Mouse (Mus musculus) lung, embryonic 16.5 days (tissue): ENCODE measurements around the gene Dll1. TPM values are rescaled to one million over a fixed set of nuclear protein-coding genes. Genes with fewer than 3 reads are reported as not detected.

Experiments used
- ATAC-seq: fragments of 200-750 bp; cut with Nextera tagmentation; 2 replicates; pipeline ENCODE4 v1.8.0; 2017; ENCODE audit warnings: low read depth, mild to moderate bottlenecking, moderate library complexity
- H3K27ac ChIP-seq: fragments of 300-500 bp; sonication (generic); 2 replicates; pipeline ENCODE4 v1.5.1; 2014; ENCODE audit warnings: mild to moderate bottlenecking, control low read depth, low read length
- H3K27me3 ChIP-seq: fragments of 300-500 bp; sonication (generic); 2 replicates; pipeline ENCODE4 v1.6.1; 2014; ENCODE audit warnings: low read depth, low read length, mixed read lengths; ENCODE audit not compliant: control insufficient read depth, insufficient read depth
- H3K36me3 ChIP-seq: fragments of 300-500 bp; sonication (generic); 2 replicates; pipeline ENCODE4 v1.6.1; 2014; ENCODE audit warnings: low read length; ENCODE audit not compliant: control insufficient read depth, insufficient read depth
- H3K4me1 ChIP-seq: fragments of 300-500 bp; sonication (generic); replicated peaks from 2 replicates; pipeline ENCODE4 v1.6.1; 2014; ENCODE audit warnings: low read length, mixed read lengths; ENCODE audit not compliant: control insufficient read depth, insufficient read depth
- H3K4me2 ChIP-seq: fragments of 300-500 bp; sonication (generic); 2 replicates; pipeline ENCODE4 v1.6.1; 2014; ENCODE audit warnings: low read depth, low read length, control low read depth
- H3K4me3 ChIP-seq: fragments of 300-500 bp; sonication (generic); 2 replicates; pipeline ENCODE4 v1.5.1; 2014; ENCODE audit warnings: mild to moderate bottlenecking, low read length, control low read depth
- H3K9ac ChIP-seq: fragments of 300-500 bp; sonication (generic); 2 replicates; pipeline ENCODE4 v1.6.1; 2014; ENCODE audit warnings: low read length, control low read depth
- H3K9me3 ChIP-seq: fragments of 300-500 bp; sonication (generic); 2 replicates; pipeline ENCODE4 v1.6.1; 2016; ENCODE audit warnings: low read length; ENCODE audit not compliant: control insufficient read depth
- WGBS: fragments of 180-500 bp; shearing (Covaris S2); extraction: QIAGEN DNeasy Blood & Tissue Kit; methylation state at CpG from one replicate; pipeline ENCODE4 v1.1.7; 2014; 5-methylcytosine and 5-hydroxymethylcytosine counted together
- polyA plus RNA-seq: library from polyadenylated mRNA; unstranded; fragments of >200 nt; fragmentation: Nextera tagmentation; extraction: Ambion mirVana; gene quantifications from 2 replicates; pipeline ENCODE4 v1.2.1, GENCODE M21; 2015

The Dll1 gene
- polyA plus RNA-seq, 1 experiment from 2014 or later: 4.4 TPM

DNA sequence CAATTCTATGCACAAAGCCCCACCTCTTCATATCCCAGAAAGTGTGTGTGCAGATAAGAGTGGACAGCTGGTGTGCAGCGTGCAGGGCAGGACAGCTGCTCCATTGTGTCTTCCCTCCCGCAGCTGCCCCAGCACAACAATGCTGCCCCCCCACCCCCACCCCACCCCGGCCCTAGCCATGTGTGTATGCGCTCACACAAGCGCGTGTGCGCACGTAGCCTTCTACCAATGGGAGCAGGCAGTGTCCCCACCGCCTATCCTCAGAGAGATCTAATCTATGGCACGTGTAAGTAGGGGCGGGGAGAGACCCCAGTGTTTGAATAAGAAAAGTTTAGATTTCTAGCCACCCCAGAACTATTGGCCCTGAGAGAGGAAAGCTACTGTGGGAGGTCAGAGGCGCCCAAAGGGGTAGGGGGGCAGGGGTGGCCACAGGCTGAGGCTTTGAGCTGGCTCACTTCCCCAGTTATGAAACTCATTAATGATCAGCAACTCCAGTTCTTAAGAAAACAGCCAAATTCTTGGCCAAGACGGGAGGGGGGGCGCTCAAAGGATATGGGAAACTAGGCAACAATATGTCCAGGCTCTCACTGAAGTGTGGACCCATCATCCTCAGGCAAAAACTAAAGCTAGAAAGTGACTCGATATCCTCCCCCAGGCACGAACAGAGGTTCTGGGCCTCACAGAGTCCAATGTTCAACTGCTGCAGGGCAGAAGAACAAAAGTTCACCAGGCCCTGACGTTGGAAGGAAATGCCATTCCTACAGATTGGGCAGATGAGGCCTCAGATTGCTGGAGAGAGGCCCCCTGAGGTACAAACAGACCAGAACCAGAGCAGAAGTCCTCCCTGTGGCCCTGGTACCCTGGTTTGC is 4.5 kb downstream of the Dll1 start:
- no peaks in the 10 kb centered on the region for H3K9me3 ChIP-seq
- no peak overlapping the region for H3K4me3 ChIP-seq
- peaks cover 10% of the 10 kb centered on the region for H3K4me1 ChIP-seq
- 33% methylated on average over 17 of the region's 17 CpGs for WGBS
- no peak overlapping the region for H3K9ac ChIP-seq
- ATAC-seq: peak; percentile 41
- H3K4me2 ChIP-seq: peak overlapping the region; percentile 25
- peak overlapping the region; percentile 67; the same call in 1 of the 2 replicates for H3K27ac ChIP-seq
- H3K27me3 ChIP-seq: peaks cover 28% of the 10 kb centered on the region
- H3K36me3 ChIP-seq: no peaks in the 10 kb centered on the region

DNA sequence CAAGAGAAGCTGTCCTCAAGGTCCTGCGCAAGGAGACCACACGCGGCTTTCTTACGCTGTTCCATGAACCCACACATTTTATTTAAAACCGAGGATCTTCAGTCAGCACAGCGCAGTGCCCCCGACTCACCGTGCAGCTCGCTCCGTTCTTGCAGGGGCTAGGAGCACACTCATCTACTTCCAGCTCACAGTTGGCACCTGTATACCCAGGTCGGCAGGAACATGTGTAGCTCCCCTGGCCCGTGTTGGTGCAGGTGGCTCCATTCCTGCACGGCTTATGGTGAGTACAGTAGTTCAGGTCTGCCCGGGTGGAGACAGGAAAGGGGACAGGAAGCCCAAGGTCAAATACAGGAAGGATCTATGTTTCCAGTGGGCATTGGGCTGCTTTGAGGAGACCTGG is 6.3 kb downstream of the Dll1 start:
- ATAC-seq: no peak
- no peak overlapping the region for H3K4me2 ChIP-seq
- 86% methylated on average over 14 of the region's 14 CpGs for WGBS

DNA sequence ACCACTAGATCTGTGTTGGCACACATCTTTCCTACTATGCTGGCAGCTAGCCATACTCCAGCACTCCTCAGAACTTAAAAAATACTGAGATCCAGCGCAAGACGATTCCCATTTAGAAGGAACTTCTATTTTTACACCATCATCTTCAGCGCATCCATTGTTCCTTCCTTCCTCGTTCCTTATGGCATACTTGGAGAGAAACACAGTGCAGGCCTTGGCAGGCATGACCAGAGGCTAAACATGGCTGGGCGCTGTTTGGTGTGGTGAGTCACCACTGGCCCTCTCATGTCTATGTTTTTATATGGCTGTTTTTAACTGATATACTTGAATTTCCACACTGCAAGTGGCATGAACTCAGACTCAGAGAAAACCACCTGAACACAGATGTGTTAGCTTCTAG is 11.0 kb downstream of the Dll1 start:
- Histone ChIP-seq H3K4me2 (no peak overlapping the region), H3K27ac (no peak overlapping the region), H3K4me1 (no peaks in the 10 kb centered on the region; the same call in 1 of the 2 replicates), H3K9ac (no peak overlapping the region), H3K9me3 (no peaks in the 10 kb centered on the region), H3K27me3 (peaks cover 2% of the 10 kb centered on the region; the same call in 1 of the 2 replicates), H3K36me3 (no peaks in the 10 kb centered on the region), H3K4me3 (no peak overlapping the region)
- peak; percentile 62; the same call in 1 of the 2 replicates for ATAC-seq
- 50% methylated on average over 5 of the region's 5 CpGs for WGBS

More for the DNA sequence above, 6.3 kb downstream of the Dll1 start:
- no peak overlapping the region for H3K9ac ChIP-seq
- no peaks in the 10 kb centered on the region for H3K36me3 ChIP-seq
- H3K27me3 ChIP-seq: peaks cover 20% of the 10 kb centered on the region
- no peaks in the 10 kb centered on the region for H3K9me3 ChIP-seq
- H3K27ac ChIP-seq: no peak overlapping the region
- H3K4me1 ChIP-seq: peaks cover 10% of the 10 kb centered on the region
- H3K4me3 ChIP-seq: no peak overlapping the region

DNA sequence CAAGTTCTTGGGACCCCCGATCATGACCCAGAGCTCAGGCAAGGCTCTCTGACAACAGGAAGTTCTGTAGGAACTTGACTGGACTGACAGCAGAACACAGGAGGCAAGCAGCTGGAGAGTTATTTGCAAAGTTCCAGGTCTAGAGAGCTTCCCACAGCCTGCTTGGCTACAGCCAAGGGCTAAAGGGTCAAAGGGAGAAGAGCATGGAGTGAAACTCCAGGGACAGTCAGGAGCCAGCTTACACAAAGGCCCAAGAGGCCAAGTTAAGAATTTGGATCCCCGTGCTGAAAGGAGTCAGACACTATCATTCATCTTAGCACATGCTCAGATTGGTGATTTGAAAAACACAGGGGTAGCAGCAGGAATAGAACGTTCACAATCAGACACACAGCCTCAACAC is 13.0 kb downstream of the Dll1 start:
- ATAC-seq: no peak
- no peak overlapping the region for H3K9ac ChIP-seq
- no peak overlapping the region for H3K4me2 ChIP-seq
- no peaks in the 10 kb centered on the region for H3K9me3 ChIP-seq
- no peaks in the 10 kb centered on the region; the same call in 1 of the 2 replicates for H3K4me1 ChIP-seq
- H3K36me3 ChIP-seq: no peaks in the 10 kb centered on the region
- no peak overlapping the region for H3K4me3 ChIP-seq
- no peak overlapping the region for H3K27ac ChIP-seq
- WGBS: 47% methylated on average over 3 of the region's 3 CpGs
- no peaks in the 10 kb centered on the region for H3K27me3 ChIP-seq

DNA sequence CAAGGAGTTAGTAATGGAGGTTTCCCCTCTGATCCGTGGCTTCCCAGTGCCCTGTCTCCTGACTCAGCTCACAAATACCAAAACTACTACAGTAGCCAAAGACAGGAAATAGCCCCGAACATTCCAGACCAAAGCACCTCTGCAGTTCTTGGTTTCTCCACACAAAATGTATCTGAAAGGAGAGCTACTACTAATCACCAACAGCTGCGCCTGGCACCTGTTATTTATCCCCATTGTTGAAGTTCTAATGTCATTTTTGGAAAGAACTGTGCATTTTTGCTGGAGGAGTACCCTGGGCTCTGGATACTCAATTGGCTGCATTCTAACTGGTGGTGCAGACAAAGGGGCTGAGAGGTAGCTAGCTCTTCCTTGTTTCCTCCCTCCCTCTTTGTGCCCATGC is 19.6 kb downstream of the Dll1 start:
- Histone ChIP-seq H3K9ac (no peak overlapping the region), H3K4me2 (no peak overlapping the region), H3K36me3 (no peaks in the 10 kb centered on the region), H3K4me1 (no peaks in the 10 kb centered on the region), H3K9me3 (no peaks in the 10 kb centered on the region), H3K27ac (no peak overlapping the region), H3K4me3 (no peak overlapping the region), H3K27me3 (no peaks in the 10 kb centered on the region)
- 57% methylated on average over 3 of the region's 3 CpGs for WGBS
- ATAC-seq: no peak

DNA sequence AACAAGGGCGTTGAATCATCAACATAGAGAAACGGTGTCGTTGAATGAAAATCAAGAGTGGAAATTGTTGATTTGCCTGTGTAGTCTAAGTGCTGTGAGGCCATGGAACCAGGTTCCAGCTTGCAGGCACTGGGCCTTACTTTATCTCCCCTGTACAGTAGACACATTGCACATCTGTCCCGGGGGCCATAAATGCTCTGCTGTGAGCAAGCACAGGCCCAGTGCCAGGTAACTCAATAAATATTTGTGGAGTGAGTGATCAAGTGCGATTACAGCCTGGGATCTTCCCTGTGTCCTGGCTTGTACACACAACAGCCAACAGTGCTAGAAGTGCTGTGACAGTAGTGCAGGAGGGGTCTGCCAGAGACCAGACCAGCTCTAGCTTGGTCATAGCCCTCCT is 20.1 kb downstream of the Dll1 start:
- Histone ChIP-seq H3K9me3 (no peaks in the 10 kb centered on the region), H3K4me3 (no peak overlapping the region), H3K27ac (no peak overlapping the region), H3K36me3 (no peaks in the 10 kb centered on the region), H3K9ac (no peak overlapping the region), H3K4me2 (no peak overlapping the region), H3K4me1 (no peaks in the 10 kb centered on the region), H3K27me3 (no peaks in the 10 kb centered on the region)
- ATAC-seq: no peak
- 72% methylated on average over 5 of the region's 5 CpGs for WGBS

DNA sequence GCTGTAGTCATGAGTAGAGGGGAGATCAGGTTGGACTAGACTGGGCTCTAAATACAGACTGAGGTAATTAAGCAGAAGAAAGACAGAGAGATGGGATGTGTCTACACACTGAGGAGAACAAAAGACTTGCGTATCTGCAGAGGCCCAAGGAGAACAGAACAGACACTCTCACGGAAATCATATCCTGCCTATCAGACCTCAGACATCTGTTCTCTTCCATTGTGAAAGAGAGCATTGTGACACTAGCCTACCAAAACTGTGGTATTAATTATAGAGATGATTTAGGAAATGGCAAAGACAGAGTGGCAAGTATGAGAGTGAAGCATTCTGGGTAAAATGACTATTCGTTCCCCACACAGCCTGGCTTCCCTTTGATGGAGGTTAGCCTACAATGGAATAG is 21.6 kb downstream of the Dll1 start:
- WGBS: 85% methylated on average over 3 of the region's 3 CpGs
- ATAC-seq: no peak
- Histone ChIP-seq H3K4me3 (no peak overlapping the region), H3K27ac (no peak overlapping the region), H3K27me3 (no peaks in the 10 kb centered on the region), H3K36me3 (no peaks in the 10 kb centered on the region), H3K9me3 (no peaks in the 10 kb centered on the region), H3K4me1 (no peaks in the 10 kb centered on the region), H3K9ac (no peak overlapping the region), H3K4me2 (no peak overlapping the region)

DNA sequence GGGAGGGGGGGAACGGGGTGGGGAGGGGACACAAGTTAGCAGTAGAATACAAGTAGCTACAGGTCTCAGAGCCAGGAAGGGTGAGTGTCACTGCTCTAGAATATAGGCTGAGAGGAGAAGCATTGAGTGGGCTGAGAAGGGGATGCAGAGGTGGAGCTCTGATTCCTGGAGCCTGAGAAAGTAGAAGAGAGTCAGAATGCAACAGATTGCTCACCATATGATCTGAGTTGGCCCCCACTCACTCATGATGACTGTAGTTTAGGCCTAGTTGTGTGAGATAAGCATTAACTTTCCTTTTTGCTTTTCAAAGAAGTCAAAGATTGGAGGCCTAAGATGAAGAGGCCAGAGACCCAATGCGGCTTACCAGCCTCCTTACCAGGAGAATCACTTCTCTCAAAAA is 22.7 kb downstream of the Dll1 start:
- no peak overlapping the region for H3K9ac ChIP-seq
- WGBS: 74% methylated on average over 2 of the region's 2 CpGs

DNA sequence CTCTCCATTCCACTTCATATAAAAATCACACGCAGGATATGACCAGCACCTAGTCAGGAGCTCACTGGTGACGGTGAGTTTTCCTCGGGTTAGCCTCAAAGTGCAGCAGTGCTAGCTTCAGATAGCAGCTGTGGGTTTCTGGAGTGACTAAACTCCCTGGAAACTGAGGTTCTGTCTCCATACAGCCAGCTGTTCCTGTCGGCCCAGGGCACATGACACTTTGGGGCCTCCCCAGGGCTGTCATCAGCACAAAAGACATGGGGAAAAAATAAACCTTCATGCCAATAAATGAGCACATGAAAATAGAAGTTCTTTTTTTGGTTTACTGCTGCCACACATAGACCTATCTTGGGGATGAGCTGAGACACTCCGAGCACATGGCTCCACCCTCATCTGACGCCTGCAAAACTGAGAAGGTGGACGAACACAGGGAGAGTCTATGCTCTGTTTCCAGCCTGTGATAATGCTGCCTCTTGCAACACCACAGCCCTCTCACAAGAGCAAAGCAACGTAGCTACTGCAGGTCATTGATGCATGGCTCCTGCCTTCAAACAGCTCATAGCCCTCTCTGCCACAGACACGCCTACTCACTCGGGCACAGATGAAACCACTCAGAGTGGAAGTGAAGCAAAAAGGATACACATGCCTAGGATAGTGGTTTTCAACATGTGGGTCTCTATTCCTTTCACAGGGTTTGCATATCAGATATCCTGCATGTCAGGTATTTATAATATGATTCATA is 23.6 kb downstream of the Dll1 start:
- 47% methylated on average over 10 of the region's 10 CpGs for WGBS
- Histone ChIP-seq H3K4me2 (no peak overlapping the region), H3K9me3 (no peaks in the 10 kb centered on the region), H3K4me1 (no peaks in the 10 kb centered on the region), H3K36me3 (no peaks in the 10 kb centered on the region), H3K9ac (no peak overlapping the region), H3K27me3 (no peaks in the 10 kb centered on the region), H3K4me3 (no peak overlapping the region), H3K27ac (no peak overlapping the region)
- no peak for ATAC-seq

More for the DNA sequence above, 22.7 kb downstream of the Dll1 start:
- Histone ChIP-seq H3K36me3 (no peaks in the 10 kb centered on the region), H3K4me2 (no peak overlapping the region), H3K4me1 (no peaks in the 10 kb centered on the region), H3K27ac (no peak overlapping the region), H3K27me3 (no peaks in the 10 kb centered on the region), H3K9me3 (no peaks in the 10 kb centered on the region), H3K4me3 (no peak overlapping the region)
- no peak for ATAC-seq
